Mouse (Mus musculus) inflammation-experienced regulatory T-cells, adult 6 months (primary cell): ENCODE data around the gene Eogt. TPM values are rescaled to one million over a fixed set of nuclear protein-coding genes. Genes with fewer than 3 reads are reported as not detected.

Experiments used
- ATAC-seq: one replicate; pipeline ENCODE4 v1.8.0; 2017
- polyA plus RNA-seq, 3 experiments: library from polyadenylated mRNA; unstranded; fragments of 100-300 nt; shearing (Covaris generic); gene quantifications; one replicate each; pipeline ENCODE4 v1.2.1; 2017

Gene Eogt
- polyA plus RNA-seq, 3 experiments from 2014 or later = 5.9 to 12.2 (median 6.9) TPM

- ATAC-seq = no peak
These were observed 44.6 kb downstream of the Eogt start for GRCm38 (mm10) chr6:97104264-97104852.

GRCm38 (mm10) chr6:97101958-97102702 lies 46.9 kb downstream of the Eogt start:
- ATAC-seq = no peak

- ATAC-seq = no peak
These were observed 47.6 kb downstream of the Eogt start for GRCm38 (mm10) chr6:97101190-97101957.

GRCm38 (mm10) chr6:97082336-97082735 lies 66.6 kb downstream of the Eogt start:
- no peak for ATAC-seq

GRCm38 (mm10) chr6:97080016-97080415 lies 69.0 kb downstream of the Eogt start:
- no peak for ATAC-seq

- no peak for ATAC-seq
These were observed 88.8 kb downstream of the Eogt start, which contains the start of gene Fam19a4 for GRCm38 (mm10) chr6:97060074-97060681. Fam19a4 (minus strand) TSS chr6:97060413.

Other genes starting within 250 kb of the Eogt start
- not detected for gene Fam19a4, start 88.8 kb downstream of the Eogt start, polyA plus RNA-seq
- 10 to 100 TPM; 44.3 to 55.2 (median 54.8) TPM for gene Tmf1, start 29.9 kb upstream of the Eogt start, polyA plus RNA-seq
- gene Uba3, start 56.5 kb upstream of the Eogt start, polyA plus RNA-seq = 10 to 100 TPM; 31.7 to 53.1 (median 36.0) TPM
- 100 to 1,000 TPM; 199 to 332 (median 237) TPM for gene Arl6ip5, start 61.5 kb upstream of the Eogt start, polyA plus RNA-seq
- under 1 TPM in 2 of 3 experiments, not detected in 1; 0.15 to 0.16 TPM for gene Lmod3, start 103.6 kb upstream of the Eogt start, polyA plus RNA-seq